ENCODE assay signal across 27 mouse cellular contexts in the genomic region with DNA sequence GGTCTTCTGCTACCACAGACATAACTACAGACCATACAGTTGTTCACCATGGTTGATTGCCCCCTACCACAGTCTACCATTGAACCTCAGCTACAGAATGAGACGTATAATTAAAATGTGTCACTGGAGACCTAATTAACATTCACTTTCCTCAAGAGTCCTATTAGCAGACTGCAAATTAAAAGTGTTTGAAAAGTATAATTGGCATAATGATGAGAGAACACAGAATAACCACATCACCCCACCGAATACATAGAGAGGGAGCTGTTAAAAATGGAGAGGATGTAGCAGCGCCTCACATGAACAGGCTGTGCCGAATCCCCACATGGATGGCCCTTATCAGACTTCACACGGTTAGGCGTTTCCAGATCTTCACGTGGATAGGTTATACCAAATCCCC. TPM values are rescaled to one million over a fixed set of nuclear protein-coding genes. Genes with fewer than 3 reads are reported as not detected.
A peak's percentile ranks its signal among the peaks of the same experiment; 100 is the strongest.
DNase-seq lines count a peak whose midpoint lies in the region; ATAC-seq lines count a peak whose summit lies in the region.
"Had no signal": no experiment of that assay in that cellular context is flagged by ENCODE, and none has a peak within 500 bp of the region (broad histone marks: within the 10 kb centered on the region; RNA-seq: fewer than 3 reads in every experiment).

No protein-coding gene starts in this region.

- H3K27ac ChIP-seq in hindbrain, embryonic 14.5 days: no peak overlapping the region
- no peak overlapping the region for H3K27ac ChIP-seq in hindbrain, embryonic 11.5 days (ENCODE audit: low read depth, low read length)
- no peak overlapping the region for H3K27ac ChIP-seq in neural tube, embryonic 14.5 days (ENCODE audit: low read depth, low read length)
- H3K27ac ChIP-seq in forebrain, embryonic 16.5 days (ENCODE audit: low read length): no peak overlapping the region
- H3K27ac ChIP-seq: embryonic facial prominence, embryonic 15.5 days; heart, embryonic 13.5 days; limb, embryonic 13.5 days; liver, embryonic 13.5 days had no signal

- no peaks in the 10 kb centered on the region for H3K36me3 ChIP-seq in hindbrain, embryonic 14.5 days (replicated peaks; ENCODE audit: control insufficient read depth, insufficient read depth)
- H3K36me3 ChIP-seq in hindbrain, embryonic 11.5 days (ENCODE audit: control insufficient read depth, insufficient read depth, low read length): no peaks in the 10 kb centered on the region
- no peaks in the 10 kb centered on the region for H3K36me3 ChIP-seq in neural tube, embryonic 14.5 days (ENCODE audit: control insufficient read depth, insufficient read depth, low read length)
- no peaks in the 10 kb centered on the region for H3K36me3 ChIP-seq in forebrain, embryonic 16.5 days (ENCODE audit: control insufficient read depth, insufficient read depth)
- H3K36me3 ChIP-seq: embryonic facial prominence, embryonic 15.5 days; G1E; heart, embryonic 13.5 days; limb, embryonic 13.5 days; liver, embryonic 13.5 days had no signal

- peak; percentile 69 for ATAC-seq in hindbrain, embryonic 14.5 days (ENCODE audit: low FRiP score)
- no peak for ATAC-seq in hindbrain, embryonic 11.5 days (ENCODE audit: low FRiP score)
- peak; percentile 74; the same call in 1 of the 2 replicates for ATAC-seq in neural tube, embryonic 14.5 days (ENCODE audit: low read depth)
- ATAC-seq in forebrain, embryonic 16.5 days: peak; percentile 90
- ATAC-seq: intestine, postnatal 0 days; Patski had no signal

- WGBS in hindbrain, embryonic 14.5 days: 67% methylated on average over 7 of the region's 7 CpGs
- 86% methylated on average over 7 of the region's 7 CpGs for WGBS in hindbrain, embryonic 11.5 days
- 55% methylated on average over 7 of the region's 7 CpGs for WGBS in neural tube, embryonic 14.5 days
- WGBS in forebrain, embryonic 16.5 days: 28% methylated on average over 7 of the region's 7 CpGs

- no peak for DNase-seq in hindbrain, embryonic 14.5 days (ENCODE audit: low spot score)
- no peak for DNase-seq in hindbrain, embryonic 11.5 days (ENCODE audit: low spot score)
- no peak for DNase-seq in neural tube, embryonic 10.5 days (ENCODE audit: extremely low spot score, low spot score)
- no peak for DNase-seq in c-Kit-positive CD71-positive TER-119-positive erythroid progenitor cells, embryonic 14.5 days (ENCODE audit: low spot score)
- no peak for DNase-seq in urinary bladder, adult 18-20 months (ENCODE audit: low spot score in 2 of 2)
- DNase-seq: adrenal gland, adult 2 months; B cell, adult 2 months; cerebellum, adult 2 months; cerebellum, postnatal 36 days; embryo, embryonic 11 days; gastrocnemius, postnatal 14 days; heart, adult 18-20 months; heart, postnatal 14 days; kidney, postnatal 25 days; liver, embryonic 13.5 days; lung, adult 2 months; lung, postnatal 14 days; thymus, postnatal 25 days had no signal

- H3K4me1 ChIP-seq in hindbrain, embryonic 14.5 days (replicated peaks; ENCODE audit: control insufficient read depth, insufficient read depth, low read length): no peaks in the 10 kb centered on the region
- no peaks in the 10 kb centered on the region for H3K4me1 ChIP-seq in hindbrain, embryonic 11.5 days (replicated peaks; ENCODE audit: control insufficient read depth, insufficient read depth, low read length)
- H3K4me1 ChIP-seq in neural tube, embryonic 14.5 days (ENCODE audit: control insufficient read depth, insufficient read depth, low read length): no peaks in the 10 kb centered on the region
- H3K4me1 ChIP-seq in forebrain, embryonic 16.5 days (replicated peaks; ENCODE audit: control insufficient read depth, insufficient read depth, low read length): peaks cover 4% of the 10 kb centered on the region
- H3K4me1 ChIP-seq: embryonic facial prominence, embryonic 15.5 days; limb, embryonic 13.5 days had no signal

- no peaks in the 10 kb centered on the region for H3K27me3 ChIP-seq in hindbrain, embryonic 14.5 days (ENCODE audit: control insufficient read depth, insufficient read depth, low read length)
- H3K27me3 ChIP-seq in hindbrain, embryonic 11.5 days (ENCODE audit: control insufficient read depth, insufficient read depth, low read length): no peaks in the 10 kb centered on the region
- no peaks in the 10 kb centered on the region for H3K27me3 ChIP-seq in neural tube, embryonic 14.5 days (ENCODE audit: control insufficient read depth, insufficient read depth, low read length)
- no peaks in the 10 kb centered on the region for H3K27me3 ChIP-seq in forebrain, embryonic 16.5 days (replicated peaks; ENCODE audit: control insufficient read depth, insufficient read depth, low read length)
- H3K27me3 ChIP-seq: CH12.LX; embryonic facial prominence, embryonic 15.5 days; heart, embryonic 13.5 days; limb, embryonic 13.5 days; liver, embryonic 13.5 days had no signal

- H3K9me3 ChIP-seq in hindbrain, embryonic 14.5 days (ENCODE audit: control insufficient read depth, low read length): no peaks in the 10 kb centered on the region
- H3K9me3 ChIP-seq in hindbrain, embryonic 11.5 days (ENCODE audit: control insufficient read depth, low read length): no peaks in the 10 kb centered on the region
- H3K9me3 ChIP-seq in neural tube, embryonic 14.5 days (ENCODE audit: control insufficient read depth, low read length): no peaks in the 10 kb centered on the region
- H3K9me3 ChIP-seq in forebrain, embryonic 16.5 days (ENCODE audit: control insufficient read depth, low read length): no peaks in the 10 kb centered on the region
- H3K9me3 ChIP-seq: embryonic facial prominence, embryonic 15.5 days; limb, embryonic 13.5 days; liver, embryonic 13.5 days had no signal

- H3K4me2 ChIP-seq in hindbrain, embryonic 14.5 days (replicated peaks): no peak overlapping the region
- H3K4me2 ChIP-seq in hindbrain, embryonic 11.5 days (replicated peaks; ENCODE audit: low read depth, low read length): no peak overlapping the region
- no peak overlapping the region for H3K4me2 ChIP-seq in neural tube, embryonic 14.5 days (ENCODE audit: low read depth, low read length)
- H3K4me2 ChIP-seq in forebrain, embryonic 16.5 days (ENCODE audit: low read length): no peak overlapping the region
- H3K4me2 ChIP-seq: embryonic facial prominence, embryonic 15.5 days; heart, embryonic 13.5 days; limb, embryonic 13.5 days; liver, embryonic 13.5 days had no signal

- H3K4me3 ChIP-seq in hindbrain, embryonic 14.5 days (replicated peaks; ENCODE audit: low read length): no peak overlapping the region
- H3K4me3 ChIP-seq in hindbrain, embryonic 11.5 days (ENCODE audit: low read depth, low read length): no peak overlapping the region
- no peak overlapping the region for H3K4me3 ChIP-seq in neural tube, embryonic 14.5 days (ENCODE audit: low read depth, low read length)
- H3K4me3 ChIP-seq in forebrain, embryonic 16.5 days (replicated peaks; ENCODE audit: low read length): no peak overlapping the region
- H3K4me3 ChIP-seq: embryonic facial prominence, embryonic 15.5 days; heart, embryonic 13.5 days; limb, embryonic 13.5 days; liver, embryonic 13.5 days had no signal

- H3K9ac ChIP-seq in hindbrain, embryonic 14.5 days: no peak overlapping the region
- H3K9ac ChIP-seq in hindbrain, embryonic 11.5 days (ENCODE audit: low read depth, low read length): no peak overlapping the region
- no peak overlapping the region for H3K9ac ChIP-seq in neural tube, embryonic 14.5 days (replicated peaks; ENCODE audit: low read depth, low read length)
- no peak overlapping the region for H3K9ac ChIP-seq in forebrain, embryonic 16.5 days (replicated peaks; ENCODE audit: low read depth, low read length)
- H3K9ac ChIP-seq: embryonic facial prominence, embryonic 15.5 days; heart, embryonic 13.5 days; limb, embryonic 13.5 days; liver, embryonic 13.5 days had no signal

RNA-seq across cellular contexts. Expression of a gene that starts 35.4 kb away (rescaled TPM):
- polyA plus RNA-seq in hindbrain, embryonic 14.5 days (2014; fragmentation: Nextera tagmentation; extraction: Ambion mirVana): 177 and 191 TPM in 2 replicates
- 245 and 263 TPM in 2 replicates for polyA plus RNA-seq in hindbrain, embryonic 11.5 days (2014; fragmentation: Nextera tagmentation; extraction: Ambion mirVana)
- 172 and 190 TPM in 2 replicates for polyA plus RNA-seq in neural tube, embryonic 14.5 days (2014; fragmentation: Nextera tagmentation; extraction: Ambion mirVana)
- 188 and 201 TPM in 2 replicates for polyA plus RNA-seq in forebrain, embryonic 16.5 days (2015; fragmentation: Nextera tagmentation; extraction: Ambion mirVana)

RNA-seq across cellular contexts. Expression of a gene that starts 44.8 kb away (rescaled TPM):
- 20.2 and 28.3 TPM in 2 replicates for polyA plus RNA-seq in hindbrain, embryonic 14.5 days (2014; fragmentation: Nextera tagmentation; extraction: Ambion mirVana)
- polyA plus RNA-seq in hindbrain, embryonic 11.5 days (2014; fragmentation: Nextera tagmentation; extraction: Ambion mirVana): 9.3 and 9.4 TPM in 2 replicates
- polyA plus RNA-seq in neural tube, embryonic 14.5 days (2014; fragmentation: Nextera tagmentation; extraction: Ambion mirVana): 16.1 and 24.9 TPM in 2 replicates
- 16.6 and 20.9 TPM in 2 replicates for polyA plus RNA-seq in forebrain, embryonic 16.5 days (2015; fragmentation: Nextera tagmentation; extraction: Ambion mirVana)
- polyA plus RNA-seq: G1E had no signal

RNA-seq across cellular contexts. Expression of a gene that starts 54.9 kb away (rescaled TPM):
- 12.5 and 12.9 TPM in 2 replicates for polyA plus RNA-seq in hindbrain, embryonic 14.5 days (2014; fragmentation: Nextera tagmentation; extraction: Ambion mirVana)
- 54.1 and 62.5 TPM in 2 replicates for polyA plus RNA-seq in hindbrain, embryonic 11.5 days (2014; fragmentation: Nextera tagmentation; extraction: Ambion mirVana)
- 9.4 and 9.8 TPM in 2 replicates for polyA plus RNA-seq in neural tube, embryonic 14.5 days (2014; fragmentation: Nextera tagmentation; extraction: Ambion mirVana)
- polyA plus RNA-seq in forebrain, embryonic 16.5 days (2015; fragmentation: Nextera tagmentation; extraction: Ambion mirVana): 8.9 and 11.3 TPM in 2 replicates
